Mouse (Mus musculus): ENCODE measurements at regions not wholly inside any gene's neighbourhood (a gene's known extent, or its start where the extent isn't known, plus 50 kb on each side); places are given as distances from the start of the nearest gene placed in this dataset.

GRCm38 (mm10) chr13:119263561-119263960 is 164.8 kb upstream of the Paip1 start:
- H3K9me3 ChIP-seq (ENCODE audit: control insufficient read depth, low read length) = no peaks in the 10 kb centered on the region
- no peak overlapping the region for H3K4me2 ChIP-seq (replicated peaks; ENCODE audit: low read depth, low read length)
- no peak overlapping the region for H3K9ac ChIP-seq (ENCODE audit: low read depth, low read length)
- H3K36me3 ChIP-seq (ENCODE audit: control insufficient read depth, insufficient read depth, low read length) = no peaks in the 10 kb centered on the region
- H3K4me1 ChIP-seq (replicated peaks; ENCODE audit: control insufficient read depth, insufficient read depth, low read length) = no peaks in the 10 kb centered on the region
- H3K4me3 ChIP-seq (ENCODE audit: low read depth, low read length) = no peak overlapping the region
- DNase-seq (ENCODE audit: low spot score) (no peak), ATAC-seq (ENCODE audit: low FRiP score) (no peak)
- no peaks in the 10 kb centered on the region for H3K27me3 ChIP-seq (ENCODE audit: control insufficient read depth, insufficient read depth, low read length)
- H3K27ac ChIP-seq (ENCODE audit: low read depth, low read length) = no peak overlapping the region
- 68% methylated on average over 2 of the region's 2 CpGs for WGBS

- Histone ChIP-seq H3K9me3 (ENCODE audit: control insufficient read depth, low read length) (no peaks in the 10 kb centered on the region), H3K4me2 (replicated peaks; ENCODE audit: low read depth, low read length) (no peak overlapping the region), H3K27ac (ENCODE audit: low read depth, low read length) (no peak overlapping the region), H3K4me3 (ENCODE audit: low read depth, low read length) (no peak overlapping the region), H3K36me3 (ENCODE audit: control insufficient read depth, insufficient read depth, low read length) (no peaks in the 10 kb centered on the region), H3K9ac (ENCODE audit: low read depth, low read length) (no peak overlapping the region), H3K4me1 (replicated peaks; ENCODE audit: control insufficient read depth, insufficient read depth, low read length) (no peaks in the 10 kb centered on the region), H3K27me3 (ENCODE audit: control insufficient read depth, insufficient read depth, low read length) (no peaks in the 10 kb centered on the region)
- no peak for DNase-seq (ENCODE audit: low spot score)
- WGBS = 87% methylated on average over 4 of the region's 4 CpGs
- ATAC-seq (ENCODE audit: low FRiP score) = no peak
These were observed 160.6 kb upstream of the Paip1 start for GRCm38 (mm10) chr13:119267608-119268300.

- H3K27ac ChIP-seq (ENCODE audit: low read depth, low read length) = no peak overlapping the region
- no peak for ATAC-seq (ENCODE audit: low FRiP score)
These were observed 160.1 kb upstream of the Paip1 start for GRCm38 (mm10) chr13:119268301-119268675.

GRCm38 (mm10) chr13:119275500-119275899 is 152.9 kb upstream of the Paip1 start:
- H3K4me3 ChIP-seq (ENCODE audit: low read depth, low read length) = no peak overlapping the region
- no peak for ATAC-seq (ENCODE audit: low FRiP score)
- H3K4me1 ChIP-seq (replicated peaks; ENCODE audit: control insufficient read depth, insufficient read depth, low read length) = no peaks in the 10 kb centered on the region
- H3K9ac ChIP-seq (ENCODE audit: low read depth, low read length) = no peak overlapping the region
- 95% methylated on average over 4 of the region's 4 CpGs for WGBS
- no peaks in the 10 kb centered on the region for H3K27me3 ChIP-seq (ENCODE audit: control insufficient read depth, insufficient read depth, low read length)
- H3K27ac ChIP-seq (ENCODE audit: low read depth, low read length) = no peak overlapping the region
- no peak for DNase-seq (ENCODE audit: low spot score)
- no peak overlapping the region for H3K4me2 ChIP-seq (replicated peaks; ENCODE audit: low read depth, low read length)
- H3K36me3 ChIP-seq (ENCODE audit: control insufficient read depth, insufficient read depth, low read length) = no peaks in the 10 kb centered on the region
- no peaks in the 10 kb centered on the region for H3K9me3 ChIP-seq (ENCODE audit: control insufficient read depth, low read length)

More at GRCm38 (mm10) chr13:119268301-119268675, 160.1 kb upstream of the Paip1 start:
- H3K27me3 ChIP-seq (ENCODE audit: control insufficient read depth, insufficient read depth, low read length) = no peaks in the 10 kb centered on the region
- no peak for DNase-seq (ENCODE audit: low spot score)
- no peak overlapping the region for H3K4me2 ChIP-seq (replicated peaks; ENCODE audit: low read depth, low read length)
- no peak overlapping the region for H3K9ac ChIP-seq (ENCODE audit: low read depth, low read length)
- H3K4me1 ChIP-seq (replicated peaks; ENCODE audit: control insufficient read depth, insufficient read depth, low read length) = no peaks in the 10 kb centered on the region
- H3K9me3 ChIP-seq (ENCODE audit: control insufficient read depth, low read length) = no peaks in the 10 kb centered on the region
- H3K4me3 ChIP-seq (ENCODE audit: low read depth, low read length) = no peak overlapping the region
- H3K36me3 ChIP-seq (ENCODE audit: control insufficient read depth, insufficient read depth, low read length) = no peaks in the 10 kb centered on the region
- WGBS = 86% methylated on average over 10 of the region's 10 CpGs

GRCm38 (mm10) chr13:119277308-119277948 is 151.0 kb upstream of the Paip1 start:
- Histone ChIP-seq H3K4me1 (replicated peaks; ENCODE audit: control insufficient read depth, insufficient read depth, low read length) (no peaks in the 10 kb centered on the region), H3K9ac (ENCODE audit: low read depth, low read length) (no peak overlapping the region), H3K4me3 (ENCODE audit: low read depth, low read length) (no peak overlapping the region), H3K4me2 (replicated peaks; ENCODE audit: low read depth, low read length) (no peak overlapping the region), H3K36me3 (ENCODE audit: control insufficient read depth, insufficient read depth, low read length) (no peaks in the 10 kb centered on the region), H3K27me3 (ENCODE audit: control insufficient read depth, insufficient read depth, low read length) (no peaks in the 10 kb centered on the region), H3K9me3 (ENCODE audit: control insufficient read depth, low read length) (no peaks in the 10 kb centered on the region), H3K27ac (ENCODE audit: low read depth, low read length) (no peak overlapping the region)
- DNase-seq (ENCODE audit: low spot score) (no peak), ATAC-seq (ENCODE audit: low FRiP score) (no peak)
- WGBS = 55% methylated on average over 13 of the region's 13 CpGs

- ATAC-seq (ENCODE audit: low FRiP score) (no peak), DNase-seq (ENCODE audit: low spot score) (no peak)
- no peak overlapping the region for H3K9ac ChIP-seq (ENCODE audit: low read depth, low read length)
- H3K27me3 ChIP-seq (ENCODE audit: control insufficient read depth, insufficient read depth, low read length) = no peaks in the 10 kb centered on the region
- WGBS = 91% methylated on average over 8 of the region's 8 CpGs
- H3K27ac ChIP-seq (ENCODE audit: low read depth, low read length) = no peak overlapping the region
- H3K36me3 ChIP-seq (ENCODE audit: control insufficient read depth, insufficient read depth, low read length) = no peaks in the 10 kb centered on the region
- no peaks in the 10 kb centered on the region for H3K4me1 ChIP-seq (replicated peaks; ENCODE audit: control insufficient read depth, insufficient read depth, low read length)
- H3K9me3 ChIP-seq (ENCODE audit: control insufficient read depth, low read length) = no peaks in the 10 kb centered on the region
- H3K4me2 ChIP-seq (replicated peaks; ENCODE audit: low read depth, low read length) = no peak overlapping the region
- no peak overlapping the region for H3K4me3 ChIP-seq (ENCODE audit: low read depth, low read length)
These were observed 149.0 kb upstream of the Paip1 start for GRCm38 (mm10) chr13:119279449-119279848.

- H3K4me3 ChIP-seq (ENCODE audit: low read depth, low read length) = no peak overlapping the region
- whole genome bisulfite sequencing = 84% methylated on average over 5 of the region's 5 CpGs
These were observed 147.8 kb upstream of the Paip1 start for GRCm38 (mm10) chr13:119280622-119281021.

GRCm38 (mm10) chr13:119283448-119283847 is 145.0 kb upstream of the Paip1 start:
- H3K27me3 ChIP-seq (ENCODE audit: control insufficient read depth, insufficient read depth, low read length) = no peaks in the 10 kb centered on the region
- no peaks in the 10 kb centered on the region for H3K9me3 ChIP-seq (ENCODE audit: control insufficient read depth, low read length)
- DNase-seq (ENCODE audit: low spot score) (peak; percentile 80), ATAC-seq (ENCODE audit: low FRiP score) (peak; percentile 71)
- no peak overlapping the region for H3K27ac ChIP-seq (ENCODE audit: low read depth, low read length)
- no peak overlapping the region for H3K4me3 ChIP-seq (ENCODE audit: low read depth, low read length)
- no peaks in the 10 kb centered on the region for H3K36me3 ChIP-seq (ENCODE audit: control insufficient read depth, insufficient read depth, low read length)
- no peak overlapping the region for H3K9ac ChIP-seq (ENCODE audit: low read depth, low read length)
- 58% methylated on average over 6 of the region's 6 CpGs for WGBS
- no peaks in the 10 kb centered on the region for H3K4me1 ChIP-seq (replicated peaks; ENCODE audit: control insufficient read depth, insufficient read depth, low read length)
- H3K4me2 ChIP-seq (replicated peaks; ENCODE audit: low read depth, low read length) = no peak overlapping the region

More at GRCm38 (mm10) chr13:119280622-119281021, 147.8 kb upstream of the Paip1 start:
- no peak overlapping the region for H3K4me2 ChIP-seq (replicated peaks; ENCODE audit: low read depth, low read length)
- no peak overlapping the region for H3K27ac ChIP-seq (ENCODE audit: low read depth, low read length)
- no peak overlapping the region for H3K9ac ChIP-seq (ENCODE audit: low read depth, low read length)
- H3K9me3 ChIP-seq (ENCODE audit: control insufficient read depth, low read length) = no peaks in the 10 kb centered on the region
- H3K27me3 ChIP-seq (ENCODE audit: control insufficient read depth, insufficient read depth, low read length) = no peaks in the 10 kb centered on the region
- no peaks in the 10 kb centered on the region for H3K36me3 ChIP-seq (ENCODE audit: control insufficient read depth, insufficient read depth, low read length)
- DNase-seq (ENCODE audit: low spot score) = no peak
- no peaks in the 10 kb centered on the region for H3K4me1 ChIP-seq (replicated peaks; ENCODE audit: control insufficient read depth, insufficient read depth, low read length)
- no peak for ATAC-seq (ENCODE audit: low FRiP score)

GRCm38 (mm10) chr13:119309238-119309637 is 119.2 kb upstream of the Paip1 start:
- 89% methylated on average over 1 of the region's 1 CpGs for WGBS
- Histone ChIP-seq H3K27ac (ENCODE audit: low read depth, low read length) (no peak overlapping the region), H3K9ac (ENCODE audit: low read depth, low read length) (no peak overlapping the region), H3K36me3 (ENCODE audit: control insufficient read depth, insufficient read depth, low read length) (no peaks in the 10 kb centered on the region), H3K4me2 (replicated peaks; ENCODE audit: low read depth, low read length) (no peak overlapping the region), H3K4me3 (ENCODE audit: low read depth, low read length) (no peak overlapping the region), H3K4me1 (replicated peaks; ENCODE audit: control insufficient read depth, insufficient read depth, low read length) (no peaks in the 10 kb centered on the region), H3K9me3 (ENCODE audit: control insufficient read depth, low read length) (no peaks in the 10 kb centered on the region), H3K27me3 (ENCODE audit: control insufficient read depth, insufficient read depth, low read length) (no peaks in the 10 kb centered on the region)
- DNase-seq (ENCODE audit: low spot score) (no peak), ATAC-seq (ENCODE audit: low FRiP score) (no peak)
